Mouse (Mus musculus) spleen, postnatal 14 days (tissue): ENCODE results near the gene Fam83f.
A peak's percentile ranks its signal among the peaks of the same experiment; 100 is the strongest.
"Not testable (repeated sequence)": the region's sequence is repeated elsewhere in the genome, so short reads cannot be mapped to it uniquely, and the experiment has no call there.

Experiments used
- DNase-seq, 2 experiments: peaks; one replicate each; pipeline ENCODE4 v3.0.0; 2021 to 2022; ENCODE audit warnings: low spot score in 2 of 2

Fam83f gene

DNA sequence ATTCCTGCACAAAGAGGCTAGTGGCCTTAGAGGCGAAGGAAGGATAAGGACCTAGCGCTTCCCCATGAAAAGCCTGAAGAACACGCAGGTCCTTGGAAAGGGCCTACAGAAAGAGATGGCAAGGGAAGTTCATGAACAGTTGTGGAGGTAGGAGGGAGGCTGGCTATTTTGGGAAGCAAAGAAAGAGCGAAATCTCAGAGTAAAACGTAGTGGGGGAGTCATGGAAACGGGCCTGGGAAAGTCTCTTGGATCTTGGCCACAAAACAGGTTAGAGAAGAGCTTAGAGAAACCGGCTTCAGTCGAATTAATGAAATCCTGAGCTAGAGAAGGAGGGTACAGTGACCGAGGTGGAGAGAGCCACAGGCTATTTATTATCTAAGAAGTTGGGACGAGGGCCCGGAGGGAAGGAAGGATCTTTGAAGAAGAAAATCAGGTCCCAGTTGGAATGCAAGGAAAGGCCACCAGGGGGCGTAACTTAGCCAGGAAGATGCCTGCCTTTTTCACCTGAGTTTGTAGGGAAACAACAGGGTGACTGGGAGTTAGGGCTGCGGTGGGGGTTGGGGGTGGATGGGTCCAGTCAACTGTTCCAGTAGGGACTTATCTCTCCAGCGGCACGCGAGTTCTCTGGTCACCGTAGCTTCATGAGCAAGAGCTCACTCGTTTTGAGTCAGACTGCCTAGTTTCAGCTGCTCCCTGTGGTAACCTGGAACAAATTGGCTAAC lies 34.3 kb downstream of the Fam83f start:
- peak; percentile 56 to 70 for DNase-seq

DNA sequence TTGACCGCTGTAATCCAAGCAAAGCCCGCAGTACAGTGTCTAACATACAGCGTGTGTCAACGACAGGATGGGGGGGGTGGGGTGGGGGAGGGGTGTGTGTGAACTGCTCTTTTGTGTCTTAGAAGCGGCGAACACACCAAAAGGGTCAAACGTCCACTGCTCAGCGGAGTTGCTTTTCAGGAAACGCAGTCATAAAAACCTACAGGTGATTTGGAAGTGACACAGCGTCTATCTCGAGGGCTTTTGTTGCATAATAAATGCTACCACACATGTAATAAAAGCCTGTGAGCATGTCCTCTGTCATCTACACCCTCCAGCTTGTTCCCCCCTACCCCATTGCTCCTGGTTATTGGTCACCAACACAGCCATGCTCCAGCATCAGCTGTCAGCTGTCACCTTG lies 34.9 kb downstream of the Fam83f start:
- no peak for DNase-seq

DNA sequence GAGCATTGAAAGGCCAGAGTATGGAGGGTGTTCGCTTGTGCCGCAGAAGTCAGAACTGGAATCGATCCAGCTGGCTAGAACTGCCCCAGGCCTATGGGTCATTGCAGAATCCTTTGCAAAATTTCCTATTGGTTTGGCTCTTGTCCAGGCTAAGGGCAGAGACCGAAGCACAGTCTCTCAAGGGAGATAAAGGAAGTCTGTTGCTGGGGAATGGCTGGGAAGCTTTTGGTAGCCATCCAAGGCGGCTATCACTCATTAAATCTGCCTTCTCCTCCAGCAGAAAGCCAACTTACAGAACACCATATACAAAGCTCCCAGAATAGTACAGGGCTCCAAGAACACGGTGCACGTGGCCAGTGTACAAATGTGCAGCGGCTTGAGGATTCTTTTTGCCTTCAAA lies 35.4 kb downstream of the Fam83f start:
- DNase-seq: no peak

DNA sequence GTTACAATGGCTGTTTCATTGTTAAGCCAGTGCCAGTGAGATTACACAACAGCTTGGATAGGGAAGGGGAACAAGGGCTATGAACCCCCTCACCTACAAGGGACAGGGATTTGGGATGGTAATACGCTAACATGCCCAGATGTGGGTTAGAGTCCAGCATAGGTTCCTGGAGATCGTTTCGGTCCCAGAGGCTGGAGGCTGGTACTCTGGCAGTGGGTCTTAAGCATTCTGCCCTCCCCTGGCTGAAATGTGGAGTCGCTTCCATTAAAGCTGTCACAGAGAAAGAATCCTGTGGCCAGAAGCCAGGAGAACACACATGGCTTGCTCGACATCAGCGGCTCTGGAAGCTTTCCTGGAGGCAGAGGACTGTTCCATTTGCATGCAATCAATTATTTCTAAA lies 37.9 kb downstream of the Fam83f start:
- no peak for DNase-seq

DNA sequence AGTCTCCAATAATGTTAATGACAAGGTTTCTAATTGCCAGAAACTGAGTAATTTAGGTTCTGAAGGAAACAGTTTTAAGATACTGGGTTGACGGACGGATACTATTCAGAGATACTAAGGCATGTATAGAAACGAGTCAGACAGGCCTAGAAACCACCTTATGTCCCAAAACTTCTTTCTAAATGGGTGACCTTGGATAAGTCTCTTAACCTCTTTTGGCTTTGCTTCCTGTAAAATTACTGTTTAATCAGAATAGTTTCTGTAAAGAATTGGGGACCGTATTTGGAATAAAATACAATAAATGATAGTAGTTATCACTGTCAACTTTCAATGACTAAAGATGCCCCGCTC lies 38.6 kb downstream of the Fam83f start:
- DNase-seq: no peak

DNA sequence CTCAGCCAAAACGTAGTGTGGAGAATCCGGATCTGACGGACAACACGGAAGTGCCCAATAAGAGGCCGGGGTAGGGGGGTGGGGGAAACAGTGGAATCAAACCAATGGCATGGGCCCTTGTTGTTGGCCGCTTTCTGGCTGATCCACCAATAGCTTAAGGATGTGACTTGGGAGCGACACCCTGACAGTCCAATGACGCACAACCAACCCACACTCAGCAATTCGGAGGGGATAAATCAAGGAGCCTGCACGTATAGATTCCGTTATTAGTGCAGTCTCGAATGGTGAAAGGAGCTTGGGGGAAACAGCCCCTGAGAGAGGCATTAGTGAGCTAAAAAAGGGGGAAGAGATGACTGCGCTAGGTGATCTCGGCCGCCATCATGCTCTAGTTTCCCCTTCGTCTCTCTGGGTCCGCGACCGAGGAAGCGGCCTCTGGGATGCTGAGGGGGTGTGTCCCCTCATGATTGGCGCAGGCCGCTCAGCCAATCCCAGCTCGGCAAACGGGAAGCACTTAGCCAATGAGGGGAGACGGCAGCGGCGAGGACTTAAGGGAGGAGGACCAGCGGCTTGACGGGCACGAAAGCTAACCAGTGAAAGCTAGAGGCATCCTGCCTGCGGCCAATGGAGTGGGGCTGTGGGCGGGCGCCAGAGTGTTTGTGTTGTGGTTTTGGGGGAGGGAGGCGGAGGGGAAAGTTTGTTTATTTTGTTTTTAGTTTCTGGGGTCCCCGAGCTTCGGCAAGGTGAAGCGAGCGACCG lies 39.1 kb downstream of the Fam83f start, which contains the start of gene Tnrc6b:
TSS of gene Tnrc6b (plus strand) at position 706 of the 756 bp plus-strand sequence.
- peak; percentile 97 for DNase-seq

DNA sequence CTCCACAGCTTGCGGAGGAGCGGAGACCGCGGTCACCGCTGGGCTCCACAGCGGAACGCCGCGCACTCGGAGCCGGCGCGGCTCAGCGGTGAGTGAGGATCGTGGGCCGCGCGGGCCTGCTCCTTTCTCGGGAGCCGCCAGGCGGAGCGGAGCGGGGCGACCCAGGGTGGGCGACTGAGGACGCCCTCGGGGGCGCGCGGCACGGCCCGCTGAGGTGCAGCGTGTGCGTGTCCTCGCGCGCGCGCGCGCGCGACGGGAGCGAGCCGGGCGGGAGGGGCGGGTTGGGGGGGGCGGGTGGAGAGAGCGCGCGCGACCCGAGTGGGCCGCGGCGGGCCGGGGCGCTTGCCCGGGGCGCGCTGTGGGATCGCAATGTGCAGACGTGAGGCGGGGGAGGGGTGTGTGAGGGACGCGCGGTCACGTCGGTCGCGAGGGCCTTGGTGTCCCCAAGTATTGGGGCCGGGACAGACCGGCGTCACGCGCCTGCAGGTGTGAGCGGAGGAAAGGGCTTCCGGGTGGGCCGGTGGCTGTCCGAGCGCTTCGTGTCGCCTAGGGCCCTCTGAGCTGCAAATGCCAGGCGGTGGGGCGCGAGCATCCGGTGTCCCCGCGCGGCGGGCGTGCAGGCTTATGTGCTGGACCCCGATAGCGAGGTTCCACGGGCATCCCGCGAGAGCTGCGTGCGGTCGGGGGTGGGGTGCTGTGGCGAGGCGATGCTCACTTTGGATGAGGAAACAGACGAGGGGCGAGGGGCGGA lies 39.9 kb downstream of the Fam83f start:
- DNase-seq: peak; percentile 42 to 52

DNA sequence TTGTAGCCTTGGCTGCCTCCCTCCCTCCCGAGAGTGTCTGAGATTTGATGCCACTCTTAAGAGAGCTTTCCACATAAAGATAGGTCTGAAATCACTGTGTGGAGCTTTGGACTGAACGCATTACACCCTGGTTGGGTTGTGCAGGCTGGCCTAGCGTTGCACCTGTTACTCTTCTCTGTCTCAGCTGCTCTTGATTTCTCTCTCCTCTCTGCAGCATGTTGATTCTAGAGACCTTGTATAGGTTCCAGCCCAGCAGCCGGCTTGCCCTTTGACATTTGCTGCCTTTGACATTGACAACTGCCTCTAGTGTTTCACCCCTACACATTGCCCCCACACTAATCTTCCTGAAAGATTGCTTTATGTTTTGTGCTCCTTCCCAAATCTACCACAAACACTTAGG lies 42.7 kb downstream of the Fam83f start:
- DNase-seq: no peak

DNA sequence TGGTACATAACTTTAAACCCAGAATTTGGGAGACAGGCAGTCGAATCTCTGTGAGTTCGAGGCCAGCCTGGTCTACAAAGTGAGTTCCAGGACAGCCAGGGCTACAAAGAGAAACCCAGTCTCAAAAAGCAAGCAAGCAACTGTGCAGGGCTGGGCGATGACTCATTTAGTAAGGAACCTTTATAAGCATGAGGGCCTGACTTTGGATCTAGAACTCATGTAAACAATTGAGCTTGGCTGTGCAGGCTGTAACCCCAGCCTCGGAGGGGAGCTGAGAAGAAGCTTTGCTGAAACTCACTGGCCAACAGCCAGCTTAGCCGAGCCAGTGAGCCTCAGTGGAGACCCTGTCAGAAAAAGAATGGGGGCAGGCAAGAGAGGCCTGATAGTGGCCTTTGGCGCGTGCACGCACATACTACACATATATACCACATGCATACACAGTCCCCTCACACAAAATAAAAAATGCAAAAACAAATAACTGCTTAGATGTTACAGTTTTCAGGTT lies 45.0 kb downstream of the Fam83f start:
- DNase-seq: no peak

DNA sequence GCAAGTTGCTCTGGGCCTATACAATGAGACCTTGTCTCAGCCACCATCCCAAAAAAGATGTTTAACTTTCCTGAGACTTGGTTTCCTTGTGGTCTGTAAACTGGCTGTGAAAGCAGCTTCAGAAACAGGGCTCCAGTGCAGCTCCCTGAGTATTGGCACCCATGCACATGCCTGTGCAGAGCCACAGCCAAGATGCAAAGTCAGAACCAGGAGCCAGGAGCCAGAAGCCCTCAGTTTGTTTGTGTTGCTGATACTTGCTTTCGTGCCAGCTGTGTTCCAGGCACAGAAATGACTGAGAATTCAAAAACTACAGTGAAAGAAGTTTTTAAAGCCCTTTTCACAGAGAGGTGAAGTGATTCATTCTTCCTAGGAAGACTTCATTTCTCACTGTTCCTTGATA lies 45.8 kb downstream of the Fam83f start:
- DNase-seq: no peak

DNA sequence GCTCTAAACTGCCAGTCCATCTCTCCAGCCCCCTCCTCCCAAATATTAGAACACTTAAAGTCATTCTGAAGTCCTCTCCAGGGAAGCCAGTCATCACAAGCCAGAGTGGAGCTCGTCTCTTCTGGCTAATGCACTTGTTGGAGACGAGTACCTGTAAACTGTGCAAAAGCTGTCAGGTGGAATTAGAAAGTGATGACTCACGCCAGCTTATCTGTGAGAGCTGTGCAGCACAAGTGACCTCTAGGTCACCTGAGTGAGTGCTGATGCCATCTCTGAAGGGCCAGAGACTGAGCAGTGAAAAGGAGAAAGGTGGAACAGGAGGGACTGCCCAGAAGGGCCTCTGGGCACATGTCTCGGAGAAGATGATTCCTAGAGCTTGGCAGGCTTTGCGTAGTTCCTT lies 48.6 kb downstream of the Fam83f start:
- no peak for DNase-seq

DNA sequence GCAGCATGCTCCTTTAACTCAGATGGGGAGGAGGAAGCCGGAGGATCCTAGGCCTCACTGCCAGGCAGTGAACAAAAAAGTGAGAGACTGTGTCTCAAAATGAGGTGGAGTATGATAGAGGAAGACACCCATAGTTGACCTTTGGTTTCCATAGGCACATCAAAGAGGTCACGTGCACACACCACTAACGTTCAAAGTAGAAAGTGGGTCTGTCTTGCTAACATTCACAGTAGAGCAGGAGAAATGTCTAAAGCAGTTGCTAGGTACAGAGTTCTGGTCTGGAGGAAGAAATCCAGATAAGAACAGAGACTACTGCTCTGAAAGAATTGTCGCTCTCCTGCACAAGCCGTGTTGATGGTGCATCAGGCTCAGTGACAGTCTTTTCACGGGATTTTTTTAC lies 50.2 kb downstream of the Fam83f start:
- DNase-seq: no peak

DNA sequence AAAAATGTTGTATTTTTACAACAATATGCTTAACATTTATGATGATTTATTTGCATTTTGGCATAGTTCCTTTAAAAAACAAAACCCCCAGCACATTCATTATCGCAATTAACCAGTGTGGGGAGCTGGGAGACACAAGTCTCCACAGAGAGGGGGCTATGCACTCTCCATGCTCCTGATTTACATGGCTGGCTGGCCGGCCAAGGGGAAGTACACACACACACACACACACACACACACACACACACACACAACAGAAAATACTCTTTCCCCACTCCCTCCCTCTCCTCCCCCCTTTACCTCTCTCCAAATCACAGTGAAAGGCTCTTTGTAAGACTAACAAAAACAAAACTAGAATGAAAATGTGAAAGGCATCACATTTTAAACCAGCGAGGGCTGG lies 50.7 kb downstream of the Fam83f start:
- no peak for DNase-seq

DNA sequence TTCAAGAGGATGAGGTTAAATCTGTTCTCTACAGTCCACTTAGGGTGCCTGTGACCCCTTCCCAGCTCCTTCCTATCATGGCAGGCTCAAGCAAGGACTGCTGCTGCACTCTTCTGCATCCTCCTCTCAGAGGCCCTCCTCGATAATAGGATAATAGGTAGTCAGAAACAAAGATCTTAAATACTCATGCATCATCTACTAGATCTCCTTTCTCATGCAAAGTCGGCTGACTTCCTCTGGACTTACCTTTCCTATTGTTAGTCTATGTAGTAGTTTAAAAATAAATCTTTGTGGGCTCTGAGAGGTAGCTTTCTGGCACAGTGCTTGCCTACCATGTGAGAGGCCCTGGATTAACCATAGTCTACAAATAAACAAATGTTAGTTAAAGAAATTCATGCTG lies 57.8 kb downstream of the Fam83f start:
- DNase-seq: no peak

DNA sequence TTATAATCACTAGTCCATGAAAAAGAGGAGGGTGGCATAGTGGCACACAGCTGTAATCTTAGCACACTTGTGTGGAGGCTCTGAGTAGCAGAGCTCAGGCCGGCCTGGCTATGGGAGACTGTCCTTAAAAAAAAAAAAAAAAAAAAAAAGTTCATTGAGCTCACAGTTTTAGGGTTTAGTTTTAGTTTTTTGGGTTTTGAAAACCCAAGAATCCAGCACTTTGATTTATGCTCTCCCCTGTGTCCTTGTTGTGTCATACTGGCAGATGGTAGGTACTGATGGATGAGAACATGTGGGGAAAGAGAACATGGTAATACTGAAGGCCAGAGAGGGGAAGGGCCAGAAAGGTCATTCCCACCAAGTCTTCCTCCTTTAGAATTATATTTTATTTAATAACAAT lies 59.4 kb downstream of the Fam83f start:
- no peak for DNase-seq

DNA sequence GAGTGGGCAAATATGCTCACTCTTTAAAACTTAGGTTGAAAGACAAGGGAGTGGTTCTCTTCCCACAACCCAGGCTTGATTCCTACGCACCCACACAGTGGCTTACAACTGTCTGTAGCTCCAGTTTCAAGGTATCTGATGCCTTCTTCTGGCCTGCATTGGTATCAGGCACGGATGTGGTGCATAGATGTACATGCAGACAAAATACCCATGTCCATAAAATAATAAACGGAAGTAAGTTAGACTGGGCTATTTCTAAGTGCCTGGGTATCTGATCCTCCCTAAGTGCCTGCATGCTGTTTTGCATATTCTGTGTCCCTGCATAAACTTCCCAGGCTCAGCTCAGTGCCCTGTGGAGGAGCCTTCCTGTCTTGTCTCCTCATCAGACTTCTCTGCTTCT lies 59.9 kb downstream of the Fam83f start:
- no peak for DNase-seq

DNA sequence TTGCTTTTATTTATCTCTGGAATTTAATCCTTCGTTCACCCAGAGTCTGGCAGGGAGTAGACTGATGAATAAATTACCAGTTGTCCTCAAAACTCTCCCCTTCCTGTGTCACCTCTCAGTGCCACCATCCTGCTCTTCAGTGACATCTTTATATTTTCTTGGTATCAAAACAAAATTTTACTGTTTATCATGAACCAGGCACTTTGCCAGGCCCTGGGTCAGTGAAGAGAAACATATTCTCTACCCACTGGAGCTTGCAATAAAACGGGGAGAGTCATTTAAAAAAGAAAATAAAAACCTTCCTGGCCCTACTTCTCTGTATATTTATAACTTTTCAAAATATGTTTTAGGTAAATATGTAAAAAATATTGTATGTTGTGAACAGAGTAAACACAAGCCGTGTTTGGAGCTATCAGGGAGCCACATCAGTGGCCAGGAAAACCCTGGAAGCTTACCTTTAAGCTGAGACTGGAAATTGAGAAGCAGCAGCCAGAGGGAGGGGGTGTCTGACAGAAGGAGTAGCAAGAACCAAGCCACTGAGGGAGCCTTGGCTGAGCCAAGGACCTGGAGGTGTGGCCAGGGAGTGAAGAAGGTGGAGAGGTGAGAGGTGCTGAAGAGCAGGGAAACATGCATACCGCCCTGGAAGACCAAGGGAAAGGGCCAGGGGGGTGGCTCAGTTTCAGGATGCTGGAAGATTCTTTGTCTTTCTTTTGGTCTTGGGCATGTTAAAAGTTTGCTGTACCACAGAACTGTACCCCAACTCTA lies 60.8 kb downstream of the Fam83f start:
- no peak for DNase-seq

DNA sequence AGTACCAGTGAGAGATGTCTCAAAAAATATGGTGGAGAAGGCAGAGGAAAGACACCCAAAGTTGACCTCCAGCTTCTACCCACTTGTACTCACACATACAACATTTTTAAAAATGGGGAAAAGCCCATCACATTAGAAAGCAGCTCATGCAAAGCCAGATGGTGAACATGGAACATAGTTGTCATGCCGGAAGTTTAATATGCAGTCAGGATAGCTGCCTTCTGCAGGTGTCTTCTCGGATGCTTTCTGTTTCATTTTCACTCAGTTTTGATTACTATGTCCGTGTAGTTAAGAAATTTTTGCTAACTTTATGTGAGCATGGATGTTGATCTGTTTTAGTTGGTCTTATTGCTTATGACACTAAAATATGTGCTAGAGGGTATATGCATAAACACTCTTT lies 63.7 kb downstream of the Fam83f start:
- no peak for DNase-seq

DNA sequence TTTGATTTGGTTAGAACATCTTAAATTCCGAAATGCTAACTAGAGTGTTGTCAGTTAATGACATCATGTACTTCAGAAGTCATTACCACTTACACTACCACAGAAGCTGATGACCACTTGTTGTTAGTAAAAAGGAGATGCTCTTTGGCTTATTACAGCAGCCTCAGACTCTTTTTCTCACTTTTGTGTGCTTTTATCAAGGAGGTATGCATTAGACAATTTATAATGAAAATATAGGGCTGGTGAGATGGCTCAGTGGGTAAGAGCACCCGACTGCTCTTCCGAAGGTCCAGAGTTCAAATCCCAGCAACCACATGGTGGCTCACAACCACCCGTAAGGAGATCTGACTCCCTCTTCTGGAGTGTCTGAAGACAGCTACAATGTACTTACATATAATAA lies 64.1 kb downstream of the Fam83f start:
- not testable (repeated sequence) for DNase-seq

DNA sequence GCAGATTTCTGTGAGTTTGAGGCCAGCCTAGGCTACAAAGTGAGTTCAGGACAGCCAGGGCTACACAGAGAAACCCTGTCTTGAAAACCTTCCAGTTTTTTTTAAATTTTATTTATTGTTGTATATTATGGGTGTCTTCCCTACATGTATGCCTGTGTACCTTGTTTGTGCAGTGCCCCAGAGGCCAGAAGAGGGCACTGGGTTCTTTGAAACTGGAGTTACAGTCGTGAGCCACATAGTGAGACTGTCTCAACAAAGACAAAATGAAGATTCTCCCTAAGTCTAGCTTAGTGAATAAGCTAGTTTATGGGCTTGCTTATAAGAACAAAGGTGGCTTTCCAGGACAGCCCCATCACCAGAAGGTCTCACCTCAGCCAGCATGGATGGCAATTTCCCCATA lies 64.9 kb downstream of the Fam83f start:
- no peak for DNase-seq

DNA sequence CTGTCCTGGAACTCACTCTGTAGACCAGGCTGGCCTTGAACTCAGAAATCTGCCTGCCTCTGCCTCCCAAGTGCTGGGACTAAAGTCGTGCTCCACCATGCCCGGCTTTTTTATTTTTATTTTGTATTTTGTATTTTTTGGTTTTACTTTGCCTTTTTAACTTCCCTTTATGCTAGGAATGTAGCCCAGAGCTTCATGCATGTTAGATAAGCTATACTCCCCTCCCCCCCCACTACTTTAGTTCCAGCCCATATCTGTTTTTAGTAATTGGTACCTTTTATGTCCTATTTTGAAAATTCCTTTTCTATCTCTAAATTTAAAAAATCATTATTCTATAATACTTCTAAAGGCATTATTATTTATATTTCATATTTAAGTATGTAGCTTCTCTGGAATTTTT lies 66.6 kb downstream of the Fam83f start:
- no peak for DNase-seq

DNA sequence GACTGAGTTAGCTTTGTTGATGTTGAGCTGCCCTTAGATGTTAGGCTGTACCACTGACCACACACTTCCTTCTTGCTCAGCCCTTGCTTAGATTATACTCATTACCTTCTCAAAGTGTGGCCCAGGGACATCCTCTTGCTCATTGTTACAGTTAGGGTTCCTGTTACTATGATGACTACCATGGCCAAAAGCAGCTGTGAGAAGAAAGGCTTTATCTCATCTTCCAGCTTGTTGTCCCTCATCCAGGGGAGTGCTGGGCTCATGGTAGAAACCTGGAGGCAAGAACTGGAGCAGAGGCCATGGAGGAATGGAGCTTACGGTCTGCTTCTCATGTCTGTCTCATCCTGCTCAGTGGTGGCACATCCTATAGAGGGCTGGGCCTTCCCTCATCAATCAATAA lies 68.3 kb downstream of the Fam83f start:
- DNase-seq: no peak
